Mouse (Mus musculus) forebrain, embryonic 12.5 days (tissue): Measurements from ENCODE around the gene Hist1h1e. TPM values are rescaled to one million over a fixed set of nuclear protein-coding genes. Genes with fewer than 3 reads are reported as not detected.
"Not testable (repeated sequence)": the region's sequence is repeated elsewhere in the genome, so short reads cannot be mapped to it uniquely, and the experiment has no call there.

ENCODE experiments used
- ATAC-seq: fragments of 200-750 bp; cut with Nextera tagmentation; 2 replicates; pipeline ENCODE4 v1.8.0; 2017; ENCODE audit warnings: moderate TSS enrichment; ENCODE audit not compliant: low FRiP score
- H3K27ac ChIP-seq: fragments of 300-500 bp; sonication (generic); 2 replicates; pipeline ENCODE4 v1.5.1; 2016; ENCODE audit warnings: mild to moderate bottlenecking
- H3K27me3 ChIP-seq: fragments of 300-500 bp; sonication (generic); 2 replicates; pipeline ENCODE4 v1.6.1; 2016; ENCODE audit warnings: mild to moderate bottlenecking
- H3K36me3 ChIP-seq: fragments of 300-500 bp; sonication (generic); replicated peaks from 2 replicates; pipeline ENCODE4 v1.6.1; 2016; ENCODE audit warnings: mild to moderate bottlenecking
- H3K4me1 ChIP-seq: fragments of 300-500 bp; sonication (generic); 2 replicates; pipeline ENCODE4 v1.6.1; 2016
- H3K4me2 ChIP-seq: fragments of 300-500 bp; sonication (generic); 2 replicates; pipeline ENCODE4 v1.6.1; 2016; ENCODE audit warnings: mild to moderate bottlenecking, moderate library complexity
- H3K4me3 ChIP-seq: fragments of 300-500 bp; sonication (generic); replicated peaks from 2 replicates; pipeline ENCODE4 v1.5.1; 2016; ENCODE audit warnings: mild to moderate bottlenecking
- H3K9ac ChIP-seq: fragments of 300-500 bp; sonication (generic); 2 replicates; pipeline ENCODE4 v1.6.1; 2016; ENCODE audit warnings: mild to moderate bottlenecking
- H3K9me3 ChIP-seq: fragments of 300-500 bp; sonication (generic); 2 replicates; pipeline ENCODE4 v1.6.1; 2016
- WGBS: fragments of 180-500 bp; shearing (Covaris S2); methylation state at CpG from one replicate; pipeline ENCODE4 v1.1.7; 2016; 5-methylcytosine and 5-hydroxymethylcytosine counted together
- polyA plus RNA-seq: library from polyadenylated mRNA; unstranded; fragments of >200 nt; fragmentation: Nextera tagmentation; extraction: Ambion mirVana; gene quantifications from 2 replicates; pipeline ENCODE4 v1.2.1, GENCODE M21; 2016

The Hist1h1e gene
- polyA plus RNA-seq, 1 experiment from 2014 or later: 26.6 TPM

DNA sequence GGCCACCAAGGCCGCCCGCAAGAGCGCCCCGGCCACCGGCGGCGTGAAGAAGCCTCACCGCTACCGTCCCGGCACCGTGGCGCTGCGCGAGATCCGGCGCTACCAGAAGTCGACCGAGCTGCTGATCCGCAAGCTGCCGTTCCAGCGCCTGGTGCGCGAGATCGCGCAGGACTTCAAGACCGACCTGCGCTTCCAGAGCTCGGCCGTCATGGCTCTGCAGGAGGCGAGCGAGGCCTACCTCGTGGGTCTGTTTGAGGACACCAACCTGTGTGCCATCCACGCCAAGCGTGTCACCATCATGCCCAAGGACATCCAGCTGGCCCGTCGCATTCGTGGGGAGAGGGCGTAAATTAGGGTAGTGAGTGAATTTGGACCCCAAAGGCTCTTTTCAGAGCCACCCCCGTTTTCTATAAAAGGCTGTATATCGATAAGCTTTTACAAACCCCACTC, 46.5 kb downstream of the Hist1h1e start:
- ATAC-seq, H3K27me3 ChIP-seq, H3K9me3 ChIP-seq, H3K36me3 ChIP-seq: not testable (repeated sequence)
- peak overlapping the region; percentile 94 for H3K27ac ChIP-seq
- WGBS: 0% methylated on average over 12 of the region's 40 CpGs
- H3K9ac ChIP-seq: peak overlapping the region; percentile 74
- peak overlapping the region; percentile 67 for H3K4me2 ChIP-seq
- H3K4me3 ChIP-seq: peak overlapping the region; percentile 47
- H3K4me1 ChIP-seq: peaks cover 28% of the 10 kb centered on the region

DNA sequence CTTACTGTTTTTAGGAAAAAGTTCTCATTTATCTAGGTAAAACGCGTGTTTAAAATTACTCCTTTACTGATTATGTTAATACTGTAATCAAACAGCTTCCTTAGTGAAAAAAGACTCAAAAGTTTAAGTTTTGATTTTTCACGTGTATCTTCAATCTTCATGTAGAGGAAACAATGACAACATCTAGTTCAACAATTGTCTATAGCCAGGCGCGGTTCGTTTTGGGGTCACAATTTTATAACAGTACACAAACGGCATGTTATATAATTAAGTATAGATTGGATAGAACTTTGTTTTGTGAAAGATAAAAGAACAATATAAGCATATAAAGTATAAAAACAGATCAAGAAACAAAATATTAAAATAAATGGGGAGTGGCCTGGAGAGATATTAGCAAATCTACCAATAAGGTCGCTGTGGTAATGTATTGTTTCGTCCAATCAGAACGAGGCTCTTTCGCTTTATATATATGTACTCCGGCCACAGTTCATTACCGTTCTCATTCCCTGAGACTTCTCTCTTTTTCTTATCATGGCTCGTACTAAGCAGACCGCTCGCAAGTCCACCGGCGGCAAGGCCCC, 47.0 kb downstream of the Hist1h1e start, which contains the start of gene Hist1h3d:
TSS of gene Hist1h3d (plus strand) at position 493 of the 581 bp plus-strand sequence.
- H3K27me3 ChIP-seq: no peaks in the 10 kb centered on the region
- 1% methylated on average over 18 of the region's 18 CpGs for WGBS
- ATAC-seq: peak; percentile 63

DNA sequence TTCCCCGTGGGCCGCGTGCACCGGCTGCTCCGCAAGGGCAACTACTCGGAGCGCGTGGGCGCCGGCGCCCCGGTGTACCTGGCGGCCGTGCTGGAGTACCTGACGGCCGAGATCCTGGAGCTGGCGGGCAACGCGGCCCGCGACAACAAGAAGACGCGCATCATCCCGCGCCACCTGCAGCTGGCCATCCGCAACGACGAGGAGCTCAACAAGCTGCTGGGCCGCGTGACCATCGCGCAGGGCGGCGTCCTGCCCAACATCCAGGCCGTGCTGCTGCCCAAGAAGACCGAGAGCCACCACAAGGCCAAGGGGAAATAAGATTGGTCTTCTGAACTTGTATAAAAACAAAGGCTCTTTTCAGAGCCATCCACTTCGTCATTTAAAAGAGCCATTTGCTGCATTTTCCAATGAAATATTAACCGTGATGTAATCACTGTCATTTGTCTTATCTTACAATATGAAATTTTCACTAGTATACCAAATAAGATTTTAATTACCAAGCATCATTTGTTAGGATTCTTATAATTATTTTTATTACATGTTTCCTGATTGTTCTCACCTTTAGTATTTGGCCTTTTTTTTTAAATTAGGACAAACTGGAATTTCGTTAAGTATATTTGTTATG, 47.7 kb downstream of the Hist1h1e start:
- not testable (repeated sequence) for H3K36me3 ChIP-seq, H3K9me3 ChIP-seq, H3K27me3 ChIP-seq
- 2% methylated on average over 10 of the region's 39 CpGs for WGBS
- ATAC-seq: 0 out of 2 replicates have a peak, but pooled peaks have one; percentile 0
- Histone ChIP-seq H3K9ac (peak overlapping the region; percentile 56; the same call in 1 of the 2 replicates), H3K4me2 (peak overlapping the region; percentile 67), H3K4me1 (peaks cover 31% of the 10 kb centered on the region), H3K27ac (peak overlapping the region; percentile 97), H3K4me3 (peak overlapping the region; percentile 47)

More for the DNA sequence above, 47.0 kb downstream of the Hist1h1e start, which contains the start of gene Hist1h3d:
- peak within 1 kb of the TSS; percentile 67 for H3K4me2 ChIP-seq
- H3K9me3 ChIP-seq: no peaks in the 10 kb centered on the region
- H3K36me3 ChIP-seq: no peaks in the 10 kb centered on the region
- H3K9ac ChIP-seq: peak within 1 kb of the TSS; percentile 74
- H3K4me3 ChIP-seq: peak within 1 kb of the TSS; percentile 47
- peak within 1 kb of the TSS; percentile 94 for H3K27ac ChIP-seq
- H3K4me1 ChIP-seq: peaks cover 27% of the 10 kb centered on the region

DNA sequence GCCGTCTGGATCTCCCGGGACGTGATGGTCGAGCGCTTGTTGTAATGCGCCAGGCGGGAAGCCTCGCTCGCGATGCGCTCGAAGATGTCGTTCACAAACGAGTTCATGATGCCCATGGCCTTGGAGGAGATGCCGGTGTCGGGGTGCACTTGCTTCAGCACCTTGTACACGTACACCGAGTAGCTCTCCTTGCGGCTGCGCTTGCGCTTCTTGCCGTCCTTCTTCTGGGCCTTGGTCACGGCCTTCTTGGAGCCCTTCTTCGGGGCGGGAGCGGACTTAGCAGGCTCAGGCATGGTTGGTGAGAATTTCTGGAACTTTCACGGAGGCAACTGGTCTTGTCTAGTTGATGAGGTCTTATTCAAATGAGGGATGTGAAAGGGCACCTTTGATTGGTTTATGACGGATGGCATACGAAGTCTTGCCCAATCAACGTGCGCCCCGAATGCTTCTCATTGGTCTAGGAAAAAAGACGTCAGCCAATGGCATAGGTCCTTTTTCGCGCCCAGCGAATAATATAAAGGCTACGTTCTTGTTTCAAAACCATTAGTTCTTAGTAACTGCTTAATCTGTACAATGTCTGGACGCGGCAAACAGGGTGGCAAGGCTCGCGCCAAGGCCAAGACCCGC, 48.3 kb downstream of the Hist1h1e start, which contains the start of the genes Hist1h2bf and Hist1h2ad:
TSS of gene Hist1h2bf (minus strand) at position 299 of the 627 bp plus-strand sequence.
TSS of gene Hist1h2ad (plus strand) at position 484 of the 627 bp plus-strand sequence.
- peak within 1 kb of the TSS; percentile 67 for H3K4me2 ChIP-seq
- H3K27me3 ChIP-seq, H3K36me3 ChIP-seq, H3K9me3 ChIP-seq: not testable (repeated sequence)
- under 1% methylated on average over 40 of the region's 42 CpGs for WGBS
- H3K4me3 ChIP-seq: peak within 1 kb of the TSS; percentile 47
- peaks cover 31% of the 10 kb centered on the region for H3K4me1 ChIP-seq
- peak within 1 kb of the TSS; percentile 97 for H3K27ac ChIP-seq
- peak; percentile 93 for ATAC-seq
- H3K9ac ChIP-seq: peak within 1 kb of the TSS; percentile 56

DNA sequence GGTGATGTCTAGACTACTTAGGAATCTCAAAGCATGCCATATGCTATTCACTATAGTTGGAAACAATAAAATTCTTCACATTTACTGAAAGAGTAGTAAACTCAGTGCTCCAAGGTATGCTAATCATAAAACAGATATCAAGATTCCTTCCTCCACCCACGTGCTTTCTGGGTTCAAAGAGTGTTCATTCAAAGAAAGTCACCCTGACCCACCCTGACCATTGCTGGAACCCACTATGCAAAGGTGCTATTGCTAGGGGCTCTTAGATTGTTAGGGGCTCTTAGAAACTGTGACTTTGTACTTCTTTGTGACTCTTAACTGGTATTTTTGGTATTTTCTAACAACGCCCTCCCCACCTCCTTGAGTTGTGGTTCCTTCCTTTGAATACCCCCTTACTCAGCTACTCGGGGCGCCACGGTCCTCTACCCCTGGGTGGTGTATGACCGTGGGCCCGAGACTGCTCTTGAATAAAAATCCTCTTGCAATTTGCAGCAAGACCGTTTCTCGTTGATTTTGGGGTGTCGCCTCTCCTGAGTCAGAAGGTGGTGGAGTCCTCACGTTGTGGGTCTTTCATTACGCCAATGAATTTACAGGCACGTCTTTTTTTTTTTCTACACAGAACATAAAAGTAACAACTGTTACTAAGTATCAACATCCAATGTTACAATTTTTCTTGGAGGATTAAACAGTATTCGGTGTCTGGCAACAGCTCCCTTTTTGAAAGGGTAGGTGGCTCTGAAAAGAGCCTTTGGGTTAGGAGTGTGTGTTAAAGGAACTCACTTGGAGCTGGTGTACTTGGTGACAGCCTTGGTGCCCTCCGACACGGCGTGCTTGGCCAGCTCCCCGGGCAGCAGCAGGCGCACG, 49.1 kb downstream of the Hist1h1e start:
- WGBS: 6% methylated on average over 20 of the region's 20 CpGs
- not testable (repeated sequence) for ATAC-seq, H3K9me3 ChIP-seq, H3K36me3 ChIP-seq, H3K27me3 ChIP-seq
- H3K4me1 ChIP-seq: peaks cover 31% of the 10 kb centered on the region
- H3K27ac ChIP-seq: peak overlapping the region; percentile 97
- peak overlapping the region; percentile 66 for H3K4me2 ChIP-seq
- peak overlapping the region; percentile 47 for H3K4me3 ChIP-seq
- peak overlapping the region; percentile 77 for H3K9ac ChIP-seq

DNA sequence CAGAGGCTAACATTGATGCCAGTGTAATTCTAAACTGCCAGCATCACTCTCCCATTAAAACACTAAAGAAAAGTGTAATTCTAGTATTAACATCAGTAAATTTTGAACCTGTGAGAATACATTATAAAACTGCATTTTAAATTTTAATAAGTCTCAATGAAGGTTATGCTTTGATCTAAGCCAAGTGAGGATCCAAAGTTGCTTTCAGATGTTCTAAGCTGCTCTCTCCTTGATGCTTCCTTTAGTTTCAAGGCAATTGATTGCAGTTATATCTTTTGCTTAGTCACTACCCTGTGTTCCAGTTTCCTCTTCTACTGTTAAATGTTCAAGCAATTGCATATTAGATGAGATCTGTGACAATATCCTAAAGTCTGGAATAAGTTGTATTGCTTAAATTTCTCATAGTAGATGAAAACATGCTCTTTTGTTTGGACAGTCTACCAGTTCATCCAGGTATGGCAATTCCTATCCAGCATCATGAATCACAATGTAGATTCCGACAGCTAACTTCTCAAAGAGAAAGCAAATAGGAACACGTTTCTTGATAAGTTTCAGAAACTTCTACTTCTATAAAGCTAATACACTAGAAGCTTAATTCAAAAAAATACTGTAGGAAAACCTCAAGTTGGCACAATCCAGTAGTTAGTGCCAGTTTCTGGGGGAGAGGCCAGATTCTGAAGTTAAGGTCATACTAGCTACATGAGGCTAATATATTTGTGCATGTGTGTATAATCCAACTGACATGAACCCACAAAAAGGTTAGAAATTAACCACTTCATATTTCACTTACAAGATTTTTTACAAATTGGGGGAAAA, 49.9 kb downstream of the Hist1h1e start:
- Histone ChIP-seq H3K27me3 (no peaks in the 10 kb centered on the region), H3K36me3 (no peaks in the 10 kb centered on the region), H3K4me2 (peak overlapping the region; percentile 66), H3K9me3 (no peaks in the 10 kb centered on the region), H3K9ac (peak overlapping the region; percentile 77), H3K4me1 (peaks cover 31% of the 10 kb centered on the region), H3K27ac (peak overlapping the region; percentile 97), H3K4me3 (peak overlapping the region; percentile 47)
- ATAC-seq: no peak
- WGBS: 33% methylated on average over 2 of the region's 2 CpGs

DNA sequence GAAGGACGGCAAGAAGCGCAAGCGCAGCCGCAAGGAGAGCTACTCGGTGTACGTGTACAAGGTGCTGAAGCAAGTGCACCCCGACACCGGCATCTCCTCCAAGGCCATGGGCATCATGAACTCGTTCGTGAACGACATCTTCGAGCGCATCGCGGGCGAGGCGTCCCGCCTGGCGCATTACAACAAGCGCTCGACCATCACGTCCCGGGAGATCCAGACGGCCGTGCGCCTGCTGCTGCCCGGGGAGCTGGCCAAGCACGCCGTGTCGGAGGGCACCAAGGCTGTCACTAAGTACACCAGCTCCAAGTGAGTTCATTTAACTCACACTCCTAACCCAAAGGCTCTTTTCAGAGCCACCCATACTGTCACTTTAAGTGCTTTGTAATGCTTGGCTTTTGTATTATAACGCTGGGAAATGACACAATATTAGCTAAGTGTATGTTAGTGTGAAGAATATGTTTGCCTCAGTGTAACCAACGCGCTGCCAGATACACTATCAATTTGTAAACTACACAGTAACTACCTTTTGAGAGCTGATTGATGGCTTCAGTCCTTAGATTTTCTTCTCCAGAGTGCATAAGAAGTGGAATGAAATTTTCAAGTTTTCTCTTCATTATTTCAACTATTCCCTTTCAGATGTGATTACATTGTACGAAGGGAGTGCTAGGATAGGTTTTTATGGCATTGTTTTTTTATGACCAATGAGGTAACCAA, 50.7 kb downstream of the Hist1h1e start:
- Histone ChIP-seq H3K4me3 (peak overlapping the region; percentile 47), H3K4me2 (peak overlapping the region; percentile 66), H3K4me1 (peaks cover 24% of the 10 kb centered on the region), H3K27ac (peak overlapping the region; percentile 97), H3K9ac (peak overlapping the region; percentile 77)
- WGBS: under 1% methylated on average over 14 of the region's 34 CpGs
- H3K27me3 ChIP-seq, ATAC-seq, H3K9me3 ChIP-seq, H3K36me3 ChIP-seq: not testable (repeated sequence)

DNA sequence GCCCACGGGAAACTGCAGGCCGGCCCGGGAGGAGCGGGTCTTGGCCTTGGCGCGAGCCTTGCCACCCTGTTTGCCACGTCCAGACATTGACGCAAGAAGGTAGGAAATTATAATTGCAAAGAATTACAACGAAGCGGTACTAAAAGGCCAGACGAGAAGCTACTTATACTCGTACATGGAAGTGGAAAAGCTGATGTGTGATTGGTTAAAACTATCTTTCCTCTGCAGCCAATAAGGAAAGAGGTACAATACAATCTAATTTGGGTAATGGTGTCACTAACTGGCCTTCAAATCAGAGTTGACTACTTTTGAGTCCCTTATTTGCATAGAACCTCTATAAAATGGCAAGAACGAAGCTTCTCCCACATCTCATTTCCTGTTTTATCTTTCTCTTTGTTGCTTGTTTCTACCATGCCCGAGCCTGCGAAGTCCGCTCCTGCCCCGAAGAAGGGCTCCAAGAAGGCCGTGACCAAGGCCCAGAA, 51.3 kb downstream of the Hist1h1e start, which contains the start of the genes Hist1h2ae and Hist1h2bg:
TSS of gene Hist1h2ae (minus strand) at position 199 of the 482 bp plus-strand sequence.
TSS of gene Hist1h2bg (plus strand) at position 375 of the 482 bp plus-strand sequence.
- no peaks in the 10 kb centered on the region for H3K27me3 ChIP-seq
- no peaks in the 10 kb centered on the region for H3K9me3 ChIP-seq
- H3K36me3 ChIP-seq: no peaks in the 10 kb centered on the region
- peak within 1 kb of the TSS; percentile 97 for H3K27ac ChIP-seq
- H3K9ac ChIP-seq: peak within 1 kb of the TSS; percentile 77
- peak; percentile 90 for ATAC-seq
- peaks cover 18% of the 10 kb centered on the region for H3K4me1 ChIP-seq
- under 1% methylated on average over 18 of the region's 18 CpGs for WGBS
- peak within 1 kb of the TSS; percentile 66 for H3K4me2 ChIP-seq
- H3K4me3 ChIP-seq: peak within 1 kb of the TSS; percentile 47
